Mouse (Mus musculus): ENCODE results near the gene Dok3.

DNA sequence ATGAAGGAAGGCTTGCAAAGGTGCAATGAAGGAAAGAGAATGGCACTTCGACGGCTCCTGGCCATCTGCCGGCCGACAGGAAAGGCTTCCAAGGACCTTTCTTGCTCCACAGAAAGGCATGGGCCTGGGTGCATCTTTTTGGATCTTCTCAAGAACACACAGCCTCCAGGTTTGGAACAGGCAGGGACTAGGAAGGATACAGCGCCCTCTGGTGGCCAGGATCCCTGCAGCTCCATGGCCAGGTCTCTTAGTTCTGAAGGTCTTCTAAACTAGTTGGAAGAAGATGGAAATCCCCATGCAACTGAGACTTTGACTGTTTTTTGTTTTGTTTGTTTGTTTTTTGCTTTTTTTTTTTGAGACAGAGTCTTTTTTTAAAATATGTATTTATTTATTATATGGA, 12.1 kb downstream of the Dok3 start:
- TF ChIP-seq POLR2A (IDR thresholded peaks at IDR 0.05; ENCODE audit: control insufficient read depth, low read depth, low read length) (no peak), CTCF (IDR thresholded peaks at IDR 0.05; ENCODE audit: control insufficient read depth, insufficient read depth, insufficient replicate concordance, low read depth, low read length) (peak; percentile 89; the same call in 1 of the 2 replicates)

Measured in testis, adult 2 months (tissue).